Mouse (Mus musculus): ENCODE results near the gene Defb47. TPM values are rescaled to one million over a fixed set of nuclear protein-coding genes. Genes with fewer than 3 reads are reported as not detected.
A peak's percentile ranks its signal among the peaks of the same experiment; 100 is the strongest.

Defb47 gene
- total RNA-seq (2014; rRNA removed) (not detected in 2 replicates), polyA plus RNA-seq (2015; fragmentation: Nextera tagmentation; extraction: Ambion mirVana) (not detected in 2 replicates)

GRCm38 (mm10) chr14:62997777-62998176 lies at the start of gene Defb47:
Defb47 (plus strand) TSS chr14:62998077.
- Histone ChIP-seq H3K4me3 (ENCODE audit: low read length) (no peak within 1 kb of the TSS), H3K9ac (replicated peaks; ENCODE audit: low read length) (no peak within 1 kb of the TSS), H3K4me2 (ENCODE audit: low read depth, low read length) (no peak within 1 kb of the TSS), H3K9me3 (ENCODE audit: low read length) (no peaks in the 10 kb centered on the region), H3K27ac (no peak within 1 kb of the TSS), H3K36me3 (ENCODE audit: insufficient read depth, low read length) (no peaks in the 10 kb centered on the region), H3K27me3 (ENCODE audit: insufficient read depth, low read length) (no peaks in the 10 kb centered on the region), H3K4me1 (ENCODE audit: insufficient read depth, low read length) (no peaks in the 10 kb centered on the region)
- ATAC-seq = no peak
- no peak for DNase-seq (ENCODE audit: low spot score)
- TF ChIP-seq CTCF (IDR thresholded peaks at IDR 0.05; ENCODE audit: low read depth) = no peak
- WGBS = 79% methylated on average over 8 of the region's 8 CpGs

- Histone ChIP-seq H3K27me3 (ENCODE audit: insufficient read depth, low read length) (no peaks in the 10 kb centered on the region), H3K27ac (no peak overlapping the region), H3K4me1 (ENCODE audit: insufficient read depth, low read length) (no peaks in the 10 kb centered on the region), H3K4me2 (ENCODE audit: low read depth, low read length) (no peak overlapping the region), H3K9ac (replicated peaks; ENCODE audit: low read length) (no peak overlapping the region), H3K36me3 (ENCODE audit: insufficient read depth, low read length) (peaks cover 30% of the 10 kb centered on the region; the same call in 1 of the 2 replicates), H3K9me3 (ENCODE audit: low read length) (no peaks in the 10 kb centered on the region), H3K4me3 (ENCODE audit: low read length) (no peak overlapping the region)
- 88% methylated on average over 9 of the region's 9 CpGs for WGBS
- TF ChIP-seq CTCF (IDR thresholded peaks at IDR 0.05; ENCODE audit: low read depth) = no peak
- no peak for ATAC-seq
- no peak for DNase-seq (ENCODE audit: low spot score)
Observed at GRCm38 (mm10) chr14:62956091-62956490, 41.8 kb upstream of the Defb47 start.

DNA sequence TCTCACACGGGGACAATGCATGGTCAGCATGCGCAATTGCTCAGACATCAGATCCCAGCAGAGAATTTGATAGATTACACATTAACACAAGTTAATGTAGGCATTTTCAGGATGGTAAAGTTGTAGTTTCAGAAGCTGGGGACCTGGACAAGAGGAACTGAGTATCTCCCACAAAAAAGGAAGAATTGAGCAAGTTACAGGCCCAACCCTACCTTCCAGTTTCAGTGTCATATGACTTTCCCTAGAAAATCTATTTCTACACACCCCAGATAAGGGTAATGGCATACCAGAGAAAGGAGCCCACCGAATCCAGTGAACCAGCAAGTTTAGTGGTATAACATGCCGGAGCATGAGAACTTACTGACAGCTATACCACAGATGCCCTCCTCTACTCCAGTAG lies 34.2 kb upstream of the Defb47 start:
- H3K4me2 ChIP-seq (ENCODE audit: low read depth, low read length) = no peak overlapping the region
- no peak for ATAC-seq
- H3K9me3 ChIP-seq (ENCODE audit: low read length) = no peaks in the 10 kb centered on the region
- no peaks in the 10 kb centered on the region for H3K27me3 ChIP-seq (ENCODE audit: insufficient read depth, low read length)
- peaks cover 4% of the 10 kb centered on the region; the same call in 1 of the 2 replicates for H3K4me1 ChIP-seq (ENCODE audit: insufficient read depth, low read length)
- no peak overlapping the region for H3K27ac ChIP-seq
- 0 out of 2 replicates have a peak, but pooled peaks cover 3% of the 10 kb centered on the region for H3K36me3 ChIP-seq (ENCODE audit: insufficient read depth, low read length)
- WGBS = 79% methylated on average over 4 of the region's 4 CpGs
- no peak overlapping the region for H3K9ac ChIP-seq (replicated peaks; ENCODE audit: low read length)
- no peak overlapping the region for H3K4me3 ChIP-seq (ENCODE audit: low read length)
- no peak for TF ChIP-seq CTCF (IDR thresholded peaks at IDR 0.05; ENCODE audit: low read depth)
- no peak for DNase-seq (ENCODE audit: low spot score)

GRCm38 (mm10) chr14:62965342-62965741 lies 32.5 kb upstream of the Defb47 start:
- Histone ChIP-seq H3K36me3 (ENCODE audit: insufficient read depth, low read length) (no peaks in the 10 kb centered on the region), H3K9me3 (ENCODE audit: low read length) (no peaks in the 10 kb centered on the region), H3K9ac (replicated peaks; ENCODE audit: low read length) (no peak overlapping the region), H3K4me1 (ENCODE audit: insufficient read depth, low read length) (peaks cover 4% of the 10 kb centered on the region; the same call in 1 of the 2 replicates), H3K4me3 (ENCODE audit: low read length) (no peak overlapping the region), H3K27ac (no peak overlapping the region), H3K4me2 (ENCODE audit: low read depth, low read length) (peak overlapping the region; percentile 52), H3K27me3 (ENCODE audit: insufficient read depth, low read length) (no peaks in the 10 kb centered on the region)
- peak; percentile 41; the same call in 1 of the 2 replicates for TF ChIP-seq CTCF (IDR thresholded peaks at IDR 0.05; ENCODE audit: low read depth)
- 80% methylated on average over 5 of the region's 5 CpGs for WGBS
- ATAC-seq = no peak; the same call in 1 of the 2 replicates
- no peak for DNase-seq (ENCODE audit: low spot score)

GRCm38 (mm10) chr14:62965811-62966520 lies 31.9 kb upstream of the Defb47 start:
- DNase-seq (ENCODE audit: low spot score) (peak; percentile 9), ATAC-seq (no peak)
- Histone ChIP-seq H3K4me1 (ENCODE audit: insufficient read depth, low read length) (peaks cover 4% of the 10 kb centered on the region; the same call in 1 of the 2 replicates), H3K4me2 (ENCODE audit: low read depth, low read length) (peak overlapping the region; percentile 52), H3K9ac (replicated peaks; ENCODE audit: low read length) (0 out of 2 replicates have a peak overlapping the region, but pooled peaks have one; percentile 23), H3K9me3 (ENCODE audit: low read length) (no peaks in the 10 kb centered on the region), H3K4me3 (ENCODE audit: low read length) (peak overlapping the region; percentile 21), H3K27ac (no peak overlapping the region), H3K36me3 (ENCODE audit: insufficient read depth, low read length) (no peaks in the 10 kb centered on the region), H3K27me3 (ENCODE audit: insufficient read depth, low read length) (no peaks in the 10 kb centered on the region)
- no peak for TF ChIP-seq CTCF (IDR thresholded peaks at IDR 0.05; ENCODE audit: low read depth)
- 20% methylated on average over 15 of the region's 15 CpGs for WGBS

DNA sequence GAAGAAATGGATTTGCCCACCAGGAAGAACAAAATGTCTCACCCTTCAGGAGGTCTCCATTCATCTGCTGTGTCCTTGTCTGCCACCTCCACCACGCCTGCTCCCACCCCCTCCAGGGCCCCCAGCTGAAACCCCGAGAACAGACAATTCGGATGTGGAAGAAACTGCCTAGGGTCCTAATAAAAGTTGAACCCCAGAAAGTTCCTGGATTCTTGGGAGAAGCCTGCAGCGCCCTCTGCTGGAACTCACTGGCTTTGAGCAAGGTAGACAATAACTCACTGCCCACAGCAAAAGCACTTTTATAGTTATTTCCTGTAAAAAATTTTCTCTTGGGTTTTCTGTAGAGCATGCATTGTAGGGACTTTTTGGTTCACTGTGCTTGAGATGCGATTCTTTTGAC lies 22.8 kb upstream of the Defb47 start:
- no peak overlapping the region for H3K27ac ChIP-seq
- peak; percentile 71 for TF ChIP-seq CTCF (IDR thresholded peaks at IDR 0.05; ENCODE audit: low read depth)
- ATAC-seq = no peak
- WGBS = 12% methylated on average over 5 of the region's 5 CpGs
- peak; percentile 73 for DNase-seq (ENCODE audit: low spot score)
- no peaks in the 10 kb centered on the region for H3K4me1 ChIP-seq (ENCODE audit: insufficient read depth, low read length)
- H3K4me3 ChIP-seq (ENCODE audit: low read length) = no peak overlapping the region
- H3K36me3 ChIP-seq (ENCODE audit: insufficient read depth, low read length) = no peaks in the 10 kb centered on the region
- no peaks in the 10 kb centered on the region for H3K9me3 ChIP-seq (ENCODE audit: low read length)
- H3K4me2 ChIP-seq (ENCODE audit: low read depth, low read length) = no peak overlapping the region
- no peaks in the 10 kb centered on the region for H3K27me3 ChIP-seq (ENCODE audit: insufficient read depth, low read length)
- no peak overlapping the region for H3K9ac ChIP-seq (replicated peaks; ENCODE audit: low read length)

DNA sequence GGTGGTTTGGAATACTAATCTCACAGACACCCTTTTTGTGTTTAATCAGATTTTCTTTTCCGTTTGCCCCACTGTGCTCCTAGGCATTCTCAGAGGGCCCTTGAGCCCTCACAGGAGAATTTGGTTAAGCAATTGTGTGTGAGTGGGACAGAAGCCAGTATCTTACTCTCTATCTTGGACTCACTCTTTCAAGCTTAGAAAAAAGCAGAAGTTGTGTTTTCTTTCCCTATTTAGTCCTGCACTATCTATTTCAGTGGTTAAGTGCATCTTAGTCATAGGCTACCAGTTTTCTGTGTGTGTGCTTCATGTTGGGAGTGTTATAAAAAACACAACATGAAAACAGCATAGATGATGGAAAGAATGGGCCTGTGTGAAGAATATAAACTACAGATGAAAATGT lies 18.1 kb upstream of the Defb47 start:
- no peaks in the 10 kb centered on the region for H3K36me3 ChIP-seq (ENCODE audit: insufficient read depth, low read length)
- H3K9me3 ChIP-seq (ENCODE audit: low read length) = no peaks in the 10 kb centered on the region
- ATAC-seq = no peak
- no peak overlapping the region for H3K27ac ChIP-seq
- no peak overlapping the region for H3K9ac ChIP-seq (replicated peaks; ENCODE audit: low read length)
- H3K27me3 ChIP-seq (ENCODE audit: insufficient read depth, low read length) = no peaks in the 10 kb centered on the region
- H3K4me1 ChIP-seq (ENCODE audit: insufficient read depth, low read length) = no peaks in the 10 kb centered on the region
- 71% methylated on average over 1 of the region's 1 CpGs for WGBS
- no peak overlapping the region for H3K4me2 ChIP-seq (ENCODE audit: low read depth, low read length)
- DNase-seq (ENCODE audit: low spot score) = no peak
- H3K4me3 ChIP-seq (ENCODE audit: low read length) = no peak overlapping the region
- no peak for TF ChIP-seq CTCF (IDR thresholded peaks at IDR 0.05; ENCODE audit: low read depth)

Data from hindbrain, postnatal 0 days (tissue).